Mouse (Mus musculus) C2C12 (cell line): Measurements from ENCODE around the gene Mettl15. TPM values are rescaled to one million over a fixed set of nuclear protein-coding genes. Genes with fewer than 3 reads are reported as not detected.

Experiments
- H3K27me3 ChIP-seq: one replicate; pipeline ENCODE4 v1.6.1; 2011; ENCODE audit not compliant: control insufficient read depth, insufficient read depth, insufficient read length
- H3K36me3 ChIP-seq: one replicate; pipeline ENCODE4 v1.6.1; 2011; ENCODE audit not compliant: control insufficient read depth, insufficient read depth
- H3K4me3 ChIP-seq: one replicate; pipeline ENCODE4 v1.5.1; 2011; ENCODE audit warnings: mild to moderate bottlenecking, control low read depth; ENCODE audit not compliant: poor library complexity, insufficient read depth, severe bottlenecking
- H3K79me2 ChIP-seq: one replicate; pipeline ENCODE4 v1.6.1; 2011; ENCODE audit not compliant: control insufficient read depth, insufficient read depth
- H3K79me3 ChIP-seq: one replicate; pipeline ENCODE4 v1.6.1; 2011; ENCODE audit warnings: low read depth, control low read depth
- H3ac ChIP-seq: one replicate; pipeline ENCODE3; 2011; ENCODE audit warnings: low read depth; ENCODE audit not compliant: control insufficient read depth, insufficient read length
- CEBPB ChIP-seq: IDR thresholded peaks from one replicate; pipeline ENCODE4 v1.6.1; 2011; ENCODE audit warnings: low read depth, mild to moderate bottlenecking, control low read depth, moderate library complexity
- CTCF ChIP-seq: IDR thresholded peaks from one replicate; pipeline ENCODE4 v1.5.1; 2011; ENCODE audit not compliant: control insufficient read depth, insufficient read depth, insufficient read length
- FOSL1 ChIP-seq: IDR thresholded peaks from one replicate; pipeline ENCODE4 v1.8.0; 2011; ENCODE audit warnings: mild to moderate bottlenecking, low read length; ENCODE audit not compliant: poor library complexity, insufficient read depth, severe bottlenecking
- MAX ChIP-seq: IDR thresholded peaks from one replicate; pipeline ENCODE4 v1.6.1; 2011; ENCODE audit warnings: mild to moderate bottlenecking, control low read depth
- MYOD1 ChIP-seq: IDR thresholded peaks from one replicate; pipeline ENCODE4 v1.6.1; 2011; ENCODE audit warnings: low read depth; ENCODE audit not compliant: control insufficient read depth, insufficient read length
- MYOG ChIP-seq: IDR thresholded peaks from one replicate; pipeline ENCODE4 v1.6.1; 2011; ENCODE audit not compliant: control insufficient read depth, insufficient read length; ENCODE audit errors: extremely low read depth
- USF1 ChIP-seq: IDR thresholded peaks from one replicate; pipeline ENCODE4 v1.6.1; 2011; ENCODE audit warnings: low read depth, mild to moderate bottlenecking, control low read depth, moderate library complexity
- polyA plus RNA-seq: library from polyadenylated mRNA; unstranded; fragments of >200 nt; fragmentation: generic; extraction: Trizol; gene quantifications from one replicate; pipeline ENCODE4 v1.2.1, GENCODE M21; 2012; ENCODE audit warnings: missing spikeins

Gene Mettl15
- polyA plus RNA-seq, 1 experiment, result 4.4 TPM

GRCm38 (mm10) chr2:109289327-109289726 lies 8.8 kb upstream of the Mettl15 start:
- TF ChIP-seq CEBPB (no peak), USF1 (no peak), MYOD1 (no peak), FOSL1 (no peak), MYOG (no peak), CTCF (no peak), MAX (no peak)
- Histone ChIP-seq H3ac (no peak overlapping the region), H3K36me3 (peaks cover 49% of the 10 kb centered on the region), H3K27me3 (no peaks in the 10 kb centered on the region), H3K4me3 (no peak overlapping the region), H3K79me2 (peaks cover 43% of the 10 kb centered on the region), H3K79me3 (peaks cover 28% of the 10 kb centered on the region)

GRCm38 (mm10) chr2:109284121-109284520 lies 3.6 kb upstream of the Mettl15 start:
- Histone ChIP-seq H3K27me3 (no peaks in the 10 kb centered on the region), H3ac (no peak overlapping the region), H3K36me3 (peaks cover 10% of the 10 kb centered on the region), H3K79me3 (peaks cover 56% of the 10 kb centered on the region), H3K79me2 (peaks cover 80% of the 10 kb centered on the region), H3K4me3 (no peak overlapping the region)
- no peak for TF ChIP-seq MAX
- TF ChIP-seq USF1, result no peak
- no peak for TF ChIP-seq FOSL1
- no peak for TF ChIP-seq MYOD1
- TF ChIP-seq CTCF, result no peak

GRCm38 (mm10) chr2:109281341-109281690 lies 768 bp upstream of the Mettl15 start:
- Histone ChIP-seq H3K79me2 (peaks cover 57% of the 10 kb centered on the region), H3K36me3 (no peaks in the 10 kb centered on the region), H3ac (peak overlapping the region; percentile 76), H3K79me3 (peaks cover 44% of the 10 kb centered on the region), H3K27me3 (no peaks in the 10 kb centered on the region), H3K4me3 (peak overlapping the region; percentile 97)
- TF ChIP-seq CEBPB (no peak), USF1 (no peak), MYOG (no peak), MYOD1 (no peak), FOSL1 (no peak), MAX (no peak), CTCF (no peak)

- no peaks in the 10 kb centered on the region for H3K27me3 ChIP-seq
- no peak overlapping the region for H3ac ChIP-seq
- H3K4me3 ChIP-seq, result peak overlapping the region; percentile 97
- TF ChIP-seq CTCF, result no peak
- no peak for TF ChIP-seq USF1
- no peak for TF ChIP-seq CEBPB
- no peak for TF ChIP-seq MYOD1
- TF ChIP-seq FOSL1, result no peak
- no peak for TF ChIP-seq MAX
- H3K79me2 ChIP-seq, result peaks cover 46% of the 10 kb centered on the region
- no peaks in the 10 kb centered on the region for H3K36me3 ChIP-seq
- peaks cover 36% of the 10 kb centered on the region for H3K79me3 ChIP-seq
Measured at GRCm38 (mm10) chr2:109280272-109280599, 312 bp downstream of the Mettl15 start.

- Histone ChIP-seq H3K79me3 (peaks cover 15% of the 10 kb centered on the region), H3K27me3 (no peaks in the 10 kb centered on the region), H3ac (peak overlapping the region; percentile 69), H3K36me3 (no peaks in the 10 kb centered on the region), H3K79me2 (peaks cover 24% of the 10 kb centered on the region), H3K4me3 (peak overlapping the region; percentile 32)
- TF ChIP-seq MYOD1, result no peak
- no peak for TF ChIP-seq CEBPB
- TF ChIP-seq CTCF, result no peak
- no peak for TF ChIP-seq MYOG
- TF ChIP-seq FOSL1, result no peak
- no peak for TF ChIP-seq MAX
- no peak for TF ChIP-seq USF1
Measured at GRCm38 (mm10) chr2:109278036-109278435, 2.5 kb downstream of the Mettl15 start.

- peaks cover 12% of the 10 kb centered on the region for H3K79me3 ChIP-seq
- peaks cover 20% of the 10 kb centered on the region for H3K79me2 ChIP-seq
- H3K27me3 ChIP-seq, result no peaks in the 10 kb centered on the region
- TF ChIP-seq MAX (no peak), MYOG (no peak)
- peak overlapping the region; percentile 32 for H3K4me3 ChIP-seq
- no peak overlapping the region for H3ac ChIP-seq
- no peaks in the 10 kb centered on the region for H3K36me3 ChIP-seq
Measured at GRCm38 (mm10) chr2:109277593-109277992, 3.0 kb downstream of the Mettl15 start.
